Mouse (Mus musculus) skeletal muscle tissue, adult 2 months (tissue): ENCODE measurements around the gene Arhgef6.
A peak's percentile ranks its signal among the peaks of the same experiment; 100 is the strongest.

Experiments
- DNase-seq: peaks from one replicate; pipeline ENCODE4 v3.0.0-alpha.2; 2012; ENCODE audit warnings: low read depth, low spot score

The Arhgef6 gene

GRCm38 (mm10) chrX:57303188-57303878 lies 35.2 kb downstream of the Arhgef6 start:
- DNase-seq, result no peak

GRCm38 (mm10) chrX:57298946-57299345 lies 39.6 kb downstream of the Arhgef6 start:
- no peak for DNase-seq

GRCm38 (mm10) chrX:57288458-57288857 lies 50.1 kb downstream of the Arhgef6 start:
- DNase-seq, result peak; percentile 60

GRCm38 (mm10) chrX:57286281-57286680 lies 52.2 kb downstream of the Arhgef6 start:
- DNase-seq, result no peak

GRCm38 (mm10) chrX:57282184-57282583 lies 56.3 kb downstream of the Arhgef6 start:
- no peak for DNase-seq

- no peak for DNase-seq
Observed at GRCm38 (mm10) chrX:57277560-57278335, 60.8 kb downstream of the Arhgef6 start.

GRCm38 (mm10) chrX:57263515-57263914 lies 75.0 kb downstream of the Arhgef6 start:
- DNase-seq, result no peak

GRCm38 (mm10) chrX:57260744-57261143 lies 77.8 kb downstream of the Arhgef6 start:
- no peak for DNase-seq

GRCm38 (mm10) chrX:57253329-57254055 lies 85.0 kb downstream of the Arhgef6 start:
- no peak for DNase-seq

GRCm38 (mm10) chrX:57238572-57238971 lies 100.0 kb downstream of the Arhgef6 start:
- no peak for DNase-seq

GRCm38 (mm10) chrX:57235982-57236381 lies 102.5 kb downstream of the Arhgef6 start:
- DNase-seq, result no peak

- no peak for DNase-seq
Observed at GRCm38 (mm10) chrX:57233596-57233995, 104.9 kb downstream of the Arhgef6 start.

GRCm38 (mm10) chrX:57228178-57228577 lies 110.4 kb downstream of the Arhgef6 start:
- no peak for DNase-seq

GRCm38 (mm10) chrX:57223301-57223700 lies 115.2 kb downstream of the Arhgef6 start:
- peak; percentile 53 for DNase-seq

- no peak for DNase-seq
Observed at GRCm38 (mm10) chrX:57221881-57222280, 116.6 kb downstream of the Arhgef6 start.

GRCm38 (mm10) chrX:57219563-57219962 lies 119.0 kb downstream of the Arhgef6 start:
- DNase-seq, result no peak

- no peak for DNase-seq
Observed at GRCm38 (mm10) chrX:57216271-57216670, 122.3 kb downstream of the Arhgef6 start.

GRCm38 (mm10) chrX:57215495-57215894 lies 123.0 kb downstream of the Arhgef6 start:
- no peak for DNase-seq

- DNase-seq, result no peak
Observed at GRCm38 (mm10) chrX:57212862-57213261, 125.7 kb downstream of the Arhgef6 start.

GRCm38 (mm10) chrX:57211876-57212275 lies 126.7 kb downstream of the Arhgef6 start, which contains the start of gene Cd40lg:
Gene Cd40lg (plus strand): TSS chrX:57212143.
- no peak for DNase-seq

GRCm38 (mm10) chrX:57210591-57210990 lies 127.9 kb downstream of the Arhgef6 start:
- no peak for DNase-seq

- DNase-seq, result no peak
Observed at GRCm38 (mm10) chrX:57200397-57200796, 138.1 kb downstream of the Arhgef6 start.
